Mouse (Mus musculus) ES-E14 (cell line): Measurements from ENCODE around the gene Nrcam.

Source experiments
- CHD2 ChIP-seq: IDR thresholded peaks from 2 replicates; pipeline ENCODE4 v1.6.1; 2014; ENCODE audit warnings: mild to moderate bottlenecking, low read depth, low read length, inconsistent platforms
- ZNF384 ChIP-seq: IDR thresholded peaks from 2 replicates; pipeline ENCODE4 v1.6.1; 2012; ENCODE audit warnings: low read depth, low read length, inconsistent platforms

DNA sequence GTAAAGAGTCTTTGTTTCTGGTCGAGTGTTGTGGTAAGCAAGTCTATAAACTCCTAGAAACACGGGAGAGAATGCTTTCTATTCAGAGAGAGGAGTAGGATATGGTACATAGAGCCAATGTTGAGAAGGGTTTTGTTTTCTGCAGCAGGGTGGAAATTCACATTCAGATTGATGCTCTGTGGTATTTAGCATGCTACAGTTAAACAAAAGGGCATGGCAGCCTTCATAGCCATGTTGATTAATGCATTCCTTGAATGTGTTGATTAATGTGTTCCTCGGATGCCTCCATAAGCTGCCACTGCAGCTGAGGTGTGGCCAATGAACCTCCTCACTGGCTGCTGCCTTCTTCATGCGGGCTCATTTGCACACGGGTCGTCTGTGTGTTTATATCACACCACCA is 134.3 kb downstream of the Nrcam start:
- no peak for TF ChIP-seq CHD2
- TF ChIP-seq ZNF384 = no peak
